Mouse (Mus musculus): ENCODE data around the gene Tubg2.
"Not testable (repeated sequence)": the region's sequence is repeated elsewhere in the genome, so short reads cannot be mapped to it uniquely, and the experiment has no call there.

The Tubg2 gene

DNA sequence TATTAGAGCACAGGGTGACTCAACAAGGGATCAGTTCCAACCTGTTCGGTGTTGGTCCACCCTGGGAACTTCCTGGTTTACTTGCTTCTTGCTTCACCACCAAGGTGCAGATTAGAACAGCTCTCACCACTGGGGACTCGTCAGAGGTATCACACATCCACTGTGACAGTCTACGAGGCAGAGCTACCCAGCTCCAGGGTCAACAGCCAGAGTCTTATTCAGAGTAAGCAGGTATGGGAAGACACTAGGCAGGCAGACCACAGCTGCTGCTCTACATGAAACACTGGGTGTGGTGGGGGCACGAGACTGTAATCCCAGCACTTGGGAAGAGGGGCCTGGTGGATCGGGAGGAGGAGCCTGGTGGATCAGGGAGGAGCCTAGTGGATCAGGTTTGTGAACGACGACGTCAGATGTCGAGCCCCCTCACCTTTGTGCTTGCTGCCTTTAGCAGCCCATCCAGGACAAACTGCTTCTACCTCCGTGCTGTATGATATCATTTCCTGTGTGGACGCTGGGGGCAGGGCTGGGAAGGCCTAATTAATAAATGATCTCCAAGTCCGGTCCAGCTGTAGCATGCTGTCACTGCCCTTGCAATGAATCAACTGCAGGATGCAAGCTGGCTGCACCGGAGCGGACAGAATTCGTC lies 17.0 kb upstream of the Tubg2 start:
- peak; percentile 35 for DNase-seq (ENCODE audit: extremely low spot score)

DNA sequence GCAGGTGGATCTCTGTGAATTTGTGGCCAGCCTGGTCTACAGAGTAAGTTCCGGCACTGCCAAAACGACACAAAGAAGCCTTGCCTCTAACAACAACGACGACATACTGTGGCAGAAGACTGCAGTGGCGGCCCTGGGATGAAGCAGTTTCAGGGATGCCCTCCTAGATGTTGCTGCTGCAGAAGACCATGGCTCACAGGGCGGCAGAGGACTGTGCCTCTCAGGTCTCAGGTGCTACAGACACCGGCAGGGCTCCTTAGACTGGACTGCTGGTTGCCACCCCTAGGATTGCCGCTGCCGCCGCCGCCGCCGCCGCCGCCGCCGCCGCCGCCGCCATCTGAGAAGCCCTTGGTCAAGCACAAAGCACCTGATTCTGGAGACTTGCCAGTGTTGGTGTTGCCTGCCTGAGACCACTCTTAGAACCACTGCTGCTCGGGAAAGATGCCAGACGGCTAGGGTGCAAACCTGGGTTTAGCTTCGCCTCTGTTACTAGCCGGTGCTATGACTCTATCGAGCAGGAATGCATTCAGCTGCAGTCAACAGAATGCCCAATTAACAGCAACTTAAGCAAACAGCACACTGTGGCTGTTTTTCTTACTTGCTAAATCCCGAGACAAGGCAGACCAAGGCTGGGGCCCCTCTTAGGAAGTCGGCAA lies 15.4 kb upstream of the Tubg2 start:
- DNase-seq (ENCODE audit: extremely low spot score), result no peak

DNA sequence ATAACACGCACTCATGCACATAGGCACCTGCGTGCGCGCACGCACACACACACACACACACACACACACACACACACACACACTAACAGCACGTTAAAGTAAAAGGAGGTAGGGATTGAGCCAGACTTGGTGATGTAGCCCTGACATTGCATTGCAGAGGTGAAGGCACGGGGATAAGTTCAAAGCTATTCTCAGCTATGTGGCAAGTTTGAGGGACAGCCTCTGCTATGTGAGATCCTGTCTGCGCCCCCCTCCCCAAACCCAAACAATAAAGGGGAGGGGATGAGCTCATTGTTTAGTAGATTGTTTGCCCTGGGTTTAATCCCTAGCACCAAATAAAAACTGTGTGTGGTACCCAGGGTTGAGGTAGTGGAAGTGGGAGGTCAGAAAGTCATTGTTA lies 14.6 kb upstream of the Tubg2 start:
- DNase-seq (ENCODE audit: extremely low spot score), result no peak

DNA sequence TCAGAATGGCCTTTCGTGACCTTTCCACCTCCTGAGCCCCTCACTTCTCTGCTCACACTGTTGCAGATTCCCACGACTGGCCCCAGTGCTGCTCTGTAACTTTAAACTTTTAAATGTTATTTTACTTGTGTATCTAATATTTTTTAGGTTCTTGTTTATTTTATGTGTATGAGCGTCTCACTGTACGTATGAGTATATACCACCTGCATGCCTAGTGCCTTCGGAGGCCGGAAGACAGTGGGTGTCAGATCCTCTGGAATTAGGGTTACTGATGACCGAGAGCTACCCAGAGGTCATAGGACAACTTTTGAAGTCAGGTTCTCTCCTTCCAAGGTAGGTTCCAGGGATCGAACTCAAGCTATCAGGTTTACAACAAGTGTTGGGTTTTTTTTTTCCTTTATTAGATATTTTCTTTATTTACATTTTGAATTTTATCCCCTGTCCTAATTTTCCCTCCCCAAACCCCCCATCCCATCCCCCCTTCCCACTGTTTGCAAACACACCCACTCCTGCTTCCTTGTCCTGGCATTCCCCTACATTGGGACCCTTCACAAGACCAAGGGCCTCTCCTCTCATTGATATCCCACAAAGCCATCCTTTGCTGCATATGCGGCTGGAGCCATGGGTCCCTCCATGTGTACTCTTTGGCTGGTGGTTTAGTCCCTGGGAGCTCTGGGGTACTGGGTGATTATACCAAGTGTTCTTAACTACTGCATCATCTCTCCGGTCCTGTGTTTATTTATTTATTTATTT lies 13.3 kb upstream of the Tubg2 start:
- DNase-seq (ENCODE audit: extremely low spot score), result no peak

DNA sequence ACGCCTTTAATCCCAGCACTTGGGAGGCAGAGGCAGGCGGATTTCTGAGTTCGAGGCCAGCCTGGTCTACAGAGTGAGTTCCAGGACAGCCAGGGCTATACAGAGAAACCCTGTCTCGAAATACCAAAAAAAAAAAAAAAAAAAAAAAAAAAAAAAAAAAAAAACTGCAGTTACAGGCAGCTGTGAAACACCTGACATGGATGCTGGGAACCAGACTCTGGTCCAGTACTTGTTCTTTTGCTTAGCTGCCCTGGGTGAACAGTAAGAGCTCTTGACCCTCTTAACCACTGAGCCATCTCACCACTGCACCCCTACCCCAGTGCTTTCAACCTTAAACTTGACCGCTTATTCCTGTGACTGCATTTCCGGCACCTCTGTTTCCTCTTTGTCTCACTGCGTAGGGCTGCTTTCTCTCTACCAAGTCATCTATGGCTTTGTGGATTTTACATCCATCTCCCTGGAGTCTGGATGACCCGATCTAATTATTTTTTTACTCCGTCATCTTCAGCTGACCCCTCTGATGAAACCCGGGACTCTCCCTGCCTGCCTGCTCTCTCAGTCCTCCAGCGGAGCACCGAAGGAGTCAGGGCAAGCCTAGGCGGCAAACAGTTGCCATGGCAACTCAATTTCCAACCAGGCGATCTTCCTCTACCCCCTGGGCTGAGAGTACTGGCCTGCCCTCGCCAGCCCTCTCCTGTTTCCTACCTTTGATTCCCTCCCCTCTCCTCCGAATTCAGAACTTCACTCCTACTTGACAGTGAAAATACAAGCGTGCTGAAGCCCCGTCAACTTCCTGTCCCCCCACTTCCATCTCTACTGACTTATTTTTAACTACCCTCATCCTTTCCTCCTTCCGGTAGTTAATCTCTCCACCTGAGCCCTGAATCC lies 12.1 kb upstream of the Tubg2 start:
- peak; percentile 55 for DNase-seq (ENCODE audit: extremely low spot score)

DNA sequence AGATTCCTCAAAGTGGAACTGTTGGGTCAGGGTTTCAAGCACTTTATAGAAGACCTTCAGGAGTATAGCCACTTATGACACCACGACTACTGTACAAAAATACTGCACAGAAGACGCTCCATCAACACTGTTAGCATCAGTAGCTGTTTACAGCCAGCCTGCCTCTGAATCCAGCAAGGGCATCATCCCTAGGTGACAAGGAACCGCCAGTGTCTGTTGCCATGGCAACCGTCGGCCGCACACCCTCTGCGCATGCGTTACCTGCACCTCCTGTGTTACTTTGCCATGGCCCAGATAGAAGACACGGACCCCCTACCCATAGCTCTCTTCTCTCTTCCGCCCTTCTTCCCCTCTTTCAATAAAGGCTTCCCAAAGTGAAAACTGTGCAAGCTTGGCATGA lies 9.3 kb upstream of the Tubg2 start:
- peak; percentile 43 for DNase-seq (ENCODE audit: extremely low spot score)

DNA sequence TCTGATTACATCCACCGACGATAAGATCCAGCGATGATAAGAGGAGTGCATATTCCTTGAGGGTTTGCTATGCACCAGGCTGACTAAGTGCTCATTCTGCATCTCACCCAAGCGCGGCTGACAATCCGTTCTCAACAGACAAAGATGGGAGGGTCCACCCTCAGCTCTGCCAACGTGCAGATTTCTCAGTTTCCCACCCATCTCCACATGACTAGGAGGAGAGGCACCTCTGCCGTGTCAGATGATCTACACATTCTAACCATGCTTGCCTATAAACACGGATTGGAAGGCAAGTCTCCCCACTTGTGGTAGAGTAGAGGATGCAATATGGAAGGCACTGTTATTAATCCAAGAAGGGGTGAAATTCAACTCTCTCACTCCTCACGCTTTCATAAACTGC lies 7.0 kb upstream of the Tubg2 start:
- no peak for DNase-seq (ENCODE audit: extremely low spot score)

DNA sequence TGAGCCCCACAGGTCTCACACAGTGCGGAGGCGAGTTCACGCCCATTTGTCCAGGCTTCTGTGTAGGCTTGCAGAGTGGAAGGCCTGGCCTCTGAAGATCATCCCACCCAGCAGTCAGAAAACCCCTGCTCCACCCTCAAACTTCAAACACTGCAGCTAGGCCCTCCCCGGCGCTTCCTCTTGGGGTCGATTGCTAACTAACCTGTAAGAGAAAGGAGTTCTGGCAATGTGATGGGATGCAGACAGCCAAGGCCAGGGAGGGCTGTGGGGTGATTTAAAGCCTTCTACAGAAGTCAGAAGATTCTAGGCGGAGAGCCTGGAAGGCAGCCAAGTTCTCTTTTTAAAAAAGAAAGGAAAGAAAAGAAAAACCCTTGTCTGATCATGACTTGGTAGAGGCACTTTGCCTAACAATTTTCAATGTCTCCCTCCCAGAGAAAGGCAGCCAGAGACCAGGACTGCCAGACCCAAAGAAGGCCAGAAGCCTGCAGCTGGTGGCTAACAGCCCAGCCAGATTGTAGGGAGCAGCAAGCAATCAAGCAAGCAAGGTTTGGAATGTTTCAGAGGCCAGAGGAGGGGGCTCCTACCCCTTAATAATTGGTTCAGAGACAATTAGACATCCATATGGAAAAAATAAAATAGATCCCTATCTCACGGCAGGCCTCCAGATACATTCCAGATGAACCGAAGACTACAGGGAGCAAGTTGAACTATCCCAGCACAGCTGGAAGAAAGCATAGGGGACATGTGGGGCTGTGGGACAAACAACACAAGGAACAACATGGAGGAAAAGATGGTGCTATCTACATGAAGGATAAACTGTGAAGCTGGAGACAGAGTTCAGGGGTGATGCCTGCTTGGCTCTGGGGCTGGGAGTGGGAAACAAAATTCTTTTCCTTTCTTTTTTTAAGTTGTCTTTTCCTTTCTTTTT lies 6.3 kb upstream of the Tubg2 start:
- no peak for DNase-seq (ENCODE audit: extremely low spot score)

GRCm38 (mm10) chr11:101151063-101151462 lies 4.6 kb upstream of the Tubg2 start:
- no peak for DNase-seq (ENCODE audit: extremely low spot score)

DNA sequence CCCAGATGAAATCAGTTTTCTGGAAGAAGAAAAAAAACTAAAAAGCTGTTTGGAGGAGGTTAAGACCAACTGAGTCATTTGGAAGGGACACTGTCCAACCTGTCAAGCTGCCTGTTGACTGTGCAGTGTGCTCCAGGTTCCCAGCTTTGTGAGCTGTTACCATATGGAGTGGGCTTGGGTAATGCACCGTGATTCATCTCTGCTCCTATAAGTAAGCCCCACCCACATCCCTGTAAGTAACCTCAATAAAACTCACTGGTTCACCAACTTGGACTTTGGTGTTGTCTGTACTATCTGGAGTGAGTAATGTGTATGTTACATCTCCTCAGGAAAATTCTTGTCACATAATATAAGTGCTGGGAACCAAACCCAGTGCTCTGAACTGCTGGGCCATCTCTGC lies 2.9 kb upstream of the Tubg2 start:
- no peak for DNase-seq (ENCODE audit: extremely low spot score)

DNA sequence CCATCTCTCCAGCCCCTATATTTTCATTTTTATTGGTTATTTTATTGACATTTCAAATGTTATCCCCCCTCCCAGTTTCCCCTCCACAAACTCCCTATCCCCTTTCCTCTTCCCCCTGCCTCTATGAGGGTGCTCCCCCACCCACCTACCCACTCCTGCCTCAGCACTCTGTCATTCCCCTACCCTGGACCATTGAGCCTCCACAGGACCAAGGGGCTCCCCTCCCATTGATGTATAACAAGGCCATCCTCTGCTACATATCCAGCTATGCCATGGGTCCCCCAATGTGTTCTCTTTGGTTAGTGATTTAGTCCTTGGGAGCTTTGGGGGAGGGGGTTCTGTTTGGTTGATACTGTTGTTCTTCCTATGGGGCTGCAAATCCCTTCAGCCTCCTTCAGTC lies 1.1 kb upstream of the Tubg2 start:
- no peak for DNase-seq (ENCODE audit: extremely low spot score)

- no peak for DNase-seq (ENCODE audit: extremely low spot score)
Measured at GRCm38 (mm10) chr11:101155151-101155550, 556 bp upstream of the Tubg2 start.

DNA sequence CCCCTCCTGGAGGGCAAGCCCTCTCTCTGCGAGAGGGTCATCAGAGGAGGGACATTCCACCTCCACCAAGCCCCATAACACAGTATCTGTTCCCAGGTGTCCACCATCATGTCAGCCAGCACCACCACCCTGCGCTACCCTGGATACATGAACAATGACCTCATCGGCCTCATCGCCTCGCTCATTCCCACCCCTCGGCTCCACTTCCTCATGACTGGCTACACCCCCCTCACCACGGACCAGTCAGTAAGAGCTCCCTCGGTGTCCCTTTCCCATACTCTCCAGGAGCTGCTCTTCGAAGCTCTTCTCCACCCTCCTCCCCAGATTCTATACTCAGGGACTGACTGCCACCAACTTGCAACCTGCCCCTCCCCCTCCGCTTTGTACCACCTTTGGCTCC lies 4.4 kb downstream of the Tubg2 start:
- not testable (repeated sequence) for DNase-seq (ENCODE audit: extremely low spot score)

DNA sequence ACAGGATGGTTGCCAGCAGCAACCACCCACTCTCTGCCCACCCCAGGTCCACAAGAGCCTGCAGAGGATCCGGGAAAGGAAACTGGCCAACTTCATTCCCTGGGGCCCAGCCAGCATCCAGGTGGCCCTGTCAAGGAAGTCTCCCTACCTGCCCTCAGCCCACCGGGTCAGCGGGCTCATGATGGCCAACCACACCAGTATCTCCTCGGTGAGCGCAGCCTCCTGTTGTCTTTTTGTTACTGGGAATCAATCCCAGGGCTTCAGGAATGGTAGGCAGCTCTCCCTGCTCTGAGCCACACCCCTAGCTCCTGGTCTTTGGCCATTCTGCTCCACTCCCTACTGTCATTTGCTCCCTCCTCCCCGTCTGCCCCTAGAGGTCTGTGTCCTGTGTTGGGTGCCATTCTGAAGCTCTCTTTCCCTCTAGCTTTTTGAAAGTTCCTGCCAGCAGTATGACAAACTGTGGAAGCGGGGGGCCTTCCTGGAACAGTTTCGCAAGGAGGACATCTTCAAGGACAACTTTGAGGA lies 5.3 kb downstream of the Tubg2 start:
- DNase-seq (ENCODE audit: extremely low spot score), result not testable (repeated sequence)

DNA sequence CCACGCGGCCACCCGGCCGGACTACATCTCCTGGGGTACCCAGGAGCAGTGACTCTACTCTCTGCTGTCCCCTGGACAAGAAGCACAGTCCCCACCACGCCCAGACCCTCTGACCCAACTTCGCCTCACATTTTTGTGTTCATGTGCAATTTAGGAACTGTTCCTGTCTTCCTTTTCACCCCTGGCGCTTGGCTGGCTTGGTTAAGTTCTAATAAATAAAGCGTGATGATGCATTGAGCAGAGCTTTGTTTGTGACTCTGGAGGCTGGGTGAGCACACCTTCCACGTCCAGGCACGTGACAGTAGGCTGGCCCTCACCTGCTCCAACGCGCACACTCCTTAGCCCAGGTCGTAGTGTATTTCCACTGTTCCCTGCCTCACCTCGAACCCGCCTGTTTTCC lies 5.8 kb downstream of the Tubg2 start:
- DNase-seq (ENCODE audit: extremely low spot score), result no peak

DNA sequence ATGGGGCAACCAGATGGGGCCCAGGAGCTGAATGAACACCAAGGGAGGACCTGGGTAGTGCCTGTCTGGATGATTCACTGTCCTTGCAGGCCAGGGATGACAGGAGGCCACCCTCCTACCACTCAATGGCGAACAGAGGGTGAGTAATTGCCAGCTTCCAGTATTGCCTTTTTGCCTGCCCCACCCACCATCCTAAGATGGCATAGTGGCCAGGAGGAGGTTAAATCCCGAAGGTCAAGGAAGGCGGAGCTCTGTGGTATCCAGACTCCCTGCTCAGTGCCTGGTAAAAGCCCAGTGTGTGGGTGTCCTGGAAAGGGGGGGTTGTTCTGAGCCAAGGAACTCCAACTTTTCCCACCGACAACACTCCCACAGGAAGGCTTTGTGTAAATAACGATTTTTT lies 6.6 kb downstream of the Tubg2 start:
- DNase-seq (ENCODE audit: extremely low spot score), result no peak

DNA sequence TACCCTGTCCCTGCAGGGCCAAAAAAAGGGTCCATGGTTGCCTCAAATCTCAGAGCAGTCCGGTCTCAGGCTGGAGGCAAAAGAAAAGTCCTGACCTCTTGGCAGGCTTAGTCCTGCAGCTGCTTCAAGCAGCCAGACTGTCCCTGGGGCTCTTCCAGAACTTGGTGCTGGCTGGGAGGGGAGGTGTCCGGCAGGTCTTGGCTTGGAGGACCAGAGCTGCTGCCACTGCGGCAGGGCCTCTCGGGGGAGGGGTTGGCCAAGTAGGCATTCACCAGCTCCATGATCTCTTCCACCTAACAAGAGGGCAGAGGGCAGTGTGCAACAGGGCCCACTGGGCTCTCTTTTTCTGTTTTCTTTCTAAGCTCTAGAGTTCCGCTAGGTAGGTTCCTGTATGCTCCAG lies 7.1 kb downstream of the Tubg2 start:
- DNase-seq (ENCODE audit: extremely low spot score), result no peak

GRCm38 (mm10) chr11:101163476-101164350 lies 8.0 kb downstream of the Tubg2 start:
- no peak for DNase-seq (ENCODE audit: extremely low spot score)

DNA sequence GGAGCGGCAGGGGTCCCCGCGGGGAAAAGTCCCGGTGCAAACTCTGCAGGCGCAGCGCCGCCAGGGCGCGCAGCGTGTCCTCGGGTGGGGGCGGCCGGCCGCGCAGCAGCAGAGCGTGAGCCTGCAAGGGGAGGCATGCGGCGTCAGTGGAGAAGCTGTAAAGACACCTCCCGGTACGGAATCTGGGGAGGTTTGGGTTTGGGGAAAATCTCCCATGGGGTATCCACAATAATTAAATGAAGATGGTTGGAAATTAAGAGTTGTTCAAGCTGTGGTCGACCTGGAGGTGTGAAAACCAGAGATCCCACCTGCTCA lies 8.6 kb downstream of the Tubg2 start:
- no peak for DNase-seq (ENCODE audit: extremely low spot score)

Measured in embryo, embryonic 9.5 days (tissue).